Mouse (Mus musculus): ENCODE measurements around the gene Myh9.
"Not testable (repeated sequence)": the region's sequence is repeated elsewhere in the genome, so short reads cannot be mapped to it uniquely, and the experiment has no call there.

Myh9 gene

DNA sequence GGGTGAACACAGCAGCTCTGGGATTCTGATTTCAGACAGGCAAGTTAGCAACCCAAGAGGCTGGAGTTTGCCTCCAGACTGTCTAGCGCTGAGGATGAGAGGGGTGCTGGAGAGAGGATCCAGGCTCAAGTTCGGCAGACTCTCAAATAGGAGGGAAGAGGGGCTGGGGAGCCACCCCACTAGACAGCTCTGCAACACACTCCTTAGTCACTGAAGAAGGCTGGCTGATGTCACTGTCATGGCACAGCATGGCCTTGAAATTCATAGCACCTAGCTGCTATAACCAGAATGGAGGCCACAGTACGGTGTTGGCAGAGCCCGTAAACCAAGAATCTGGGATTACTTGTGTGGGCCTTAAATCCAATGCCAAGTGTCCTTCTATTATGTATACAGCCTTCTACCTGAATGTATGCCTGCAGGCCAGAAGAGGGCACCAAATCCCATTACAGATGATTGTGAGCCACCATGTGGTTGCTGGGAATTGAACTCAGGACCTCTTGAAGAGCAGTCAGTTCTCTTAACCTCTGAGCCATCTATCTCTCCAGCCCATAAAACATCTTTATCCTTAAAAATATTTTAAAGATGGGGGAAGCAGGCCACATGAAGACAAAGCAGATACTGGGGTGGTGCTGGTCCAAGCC is 84.3 kb downstream of the Myh9 start:
- no peak for DNase-seq (ENCODE audit: low spot score in 2 of 2)

- DNase-seq (ENCODE audit: low spot score in 2 of 2): no peak
These were observed 85.1 kb downstream of the Myh9 start, which contains the start of gene Apol8 for GRCm38 (mm10) chr15:77756848-77757247. Apol8 (minus strand) TSS chr15:77757003.

- no peak for DNase-seq (ENCODE audit: low spot score in 2 of 2)
These were observed 85.9 kb downstream of the Myh9 start for GRCm38 (mm10) chr15:77756081-77756480.

GRCm38 (mm10) chr15:77755132-77755531 is 86.8 kb downstream of the Myh9 start:
- DNase-seq (ENCODE audit: low spot score in 2 of 2): no peak

DNA sequence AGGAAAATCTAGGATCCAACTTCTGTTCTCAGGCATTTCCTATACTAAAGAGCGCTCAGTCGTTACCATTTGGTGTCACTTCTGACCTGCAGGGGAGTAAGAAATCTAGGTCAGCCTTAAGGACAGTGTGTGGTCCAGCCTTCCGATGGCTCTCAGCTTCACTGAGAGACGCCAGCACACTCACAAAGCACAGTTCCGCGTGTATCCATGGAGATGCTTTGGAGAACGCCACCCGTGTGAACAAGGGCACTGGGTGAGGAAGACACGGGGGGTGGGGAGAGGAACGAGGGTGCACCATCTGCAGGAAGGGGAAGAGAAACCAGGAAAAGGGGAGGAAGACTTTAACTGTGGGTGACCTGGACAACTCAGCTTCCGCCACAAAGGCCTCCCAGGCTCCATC is 89.5 kb downstream of the Myh9 start:
- DNase-seq (ENCODE audit: low spot score in 2 of 2): no peak

- no peak for DNase-seq (ENCODE audit: low spot score in 2 of 2)
These were observed 91.5 kb downstream of the Myh9 start for GRCm38 (mm10) chr15:77750461-77750860.

- DNase-seq (ENCODE audit: low spot score in 2 of 2): no peak
These were observed 92.3 kb downstream of the Myh9 start for GRCm38 (mm10) chr15:77749717-77750116.

GRCm38 (mm10) chr15:77748414-77748813 is 93.6 kb downstream of the Myh9 start:
- no peak for DNase-seq (ENCODE audit: low spot score in 2 of 2)

DNA sequence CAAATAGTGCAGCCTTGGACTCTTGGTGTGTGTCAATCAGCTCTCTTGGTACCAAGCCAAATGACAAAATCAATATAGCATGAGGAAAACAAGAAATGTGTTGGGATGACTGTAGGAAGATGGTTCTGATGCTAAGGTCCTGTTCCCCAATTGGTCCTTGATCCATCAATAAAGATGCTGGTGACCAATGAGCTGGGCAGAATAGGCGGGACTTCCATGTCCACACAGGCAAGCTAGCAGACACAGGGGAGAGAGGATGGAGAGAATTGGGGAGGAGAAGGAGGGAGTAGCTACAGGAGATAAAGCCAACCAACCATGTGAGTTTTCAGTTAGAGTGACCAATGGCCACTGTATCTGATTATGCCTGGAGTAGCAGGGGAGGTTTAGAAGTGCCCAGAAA is 95.6 kb downstream of the Myh9 start:
- no peak for DNase-seq (ENCODE audit: low spot score in 2 of 2)

DNA sequence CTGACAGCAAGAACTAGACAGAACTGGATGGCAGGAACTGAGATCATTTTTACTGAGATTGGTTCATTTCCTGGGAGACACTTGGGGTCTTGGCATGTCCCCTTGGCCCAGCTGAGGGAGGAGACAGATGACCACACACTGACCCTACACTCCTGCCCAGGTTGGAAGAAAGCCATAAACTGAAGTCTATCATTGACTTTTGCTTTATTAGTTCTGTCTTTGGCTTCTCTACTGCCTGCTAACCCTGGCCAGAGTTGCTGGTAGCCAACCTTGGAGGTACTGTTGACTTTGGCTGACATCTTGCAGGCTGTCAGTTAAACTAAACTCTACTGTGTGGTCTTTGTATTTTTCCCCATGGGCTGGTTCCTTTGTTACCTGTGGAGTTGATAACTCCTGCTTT is 96.9 kb downstream of the Myh9 start:
- DNase-seq (ENCODE audit: low spot score in 2 of 2): no peak

GRCm38 (mm10) chr15:77744632-77745031 is 97.3 kb downstream of the Myh9 start:
- no peak for DNase-seq (ENCODE audit: low spot score in 2 of 2)

- not testable (repeated sequence) for DNase-seq (ENCODE audit: low spot score in 2 of 2)
These were observed 100.4 kb downstream of the Myh9 start for GRCm38 (mm10) chr15:77741556-77741955.

DNA sequence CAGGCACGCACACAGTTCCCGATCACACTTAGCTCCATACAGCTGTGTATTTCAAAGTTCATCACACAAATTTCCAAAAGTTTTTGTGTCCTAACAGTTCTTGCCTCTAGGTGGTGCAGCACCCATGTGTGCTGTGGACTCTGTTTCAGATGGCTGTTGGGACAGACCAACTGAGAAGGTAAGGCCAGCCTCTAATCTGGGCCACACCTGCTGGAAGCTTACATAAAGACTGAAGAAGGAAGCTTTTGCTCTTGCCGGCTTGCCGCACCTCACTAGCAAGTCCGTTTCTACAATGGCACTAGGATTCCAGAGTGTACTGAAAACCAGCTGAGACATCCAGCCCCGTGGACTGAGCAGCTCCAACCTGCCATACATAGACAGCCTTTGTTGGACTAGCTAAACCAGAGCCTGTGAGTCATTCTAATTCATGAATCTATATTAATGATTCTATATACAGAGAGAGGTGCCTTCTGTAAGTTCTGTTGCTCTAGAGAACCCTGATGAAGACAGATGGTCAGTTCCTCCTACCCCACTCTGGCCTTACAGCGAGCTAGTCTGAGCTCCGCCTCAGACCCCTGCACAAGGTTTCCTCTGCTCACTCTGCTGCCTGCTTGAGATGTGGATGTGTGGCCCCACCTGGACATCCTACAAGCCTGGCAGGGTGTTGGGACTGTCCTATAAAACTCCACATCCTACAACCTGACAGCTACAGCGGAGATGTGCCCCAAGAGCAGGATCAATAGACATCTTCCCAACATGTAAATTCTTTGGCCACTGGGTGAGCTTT is 101.3 kb downstream of the Myh9 start:
- DNase-seq (ENCODE audit: low spot score in 2 of 2): no peak

DNA sequence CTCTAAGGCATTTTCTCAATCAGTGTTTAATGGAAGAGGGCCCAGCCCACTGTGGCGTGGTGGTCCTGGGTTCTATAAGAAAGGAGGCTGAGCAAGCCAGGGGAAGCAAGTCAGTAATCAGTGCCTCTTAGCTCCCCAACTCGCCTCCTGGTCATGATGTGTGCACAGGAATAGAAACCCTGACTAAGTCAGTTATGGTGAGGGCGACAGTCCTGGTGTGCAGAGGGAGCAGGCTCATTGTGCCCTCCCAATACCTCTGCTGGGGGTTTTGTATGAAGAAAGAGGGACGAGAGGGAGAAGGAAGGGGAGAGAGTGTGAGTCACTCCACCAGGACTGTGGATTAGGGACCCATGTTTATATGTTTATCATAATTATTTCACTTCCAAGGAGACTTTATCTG is 108.1 kb downstream of the Myh9 start:
- not testable (repeated sequence) for DNase-seq (ENCODE audit: low spot score in 2 of 2)

GRCm38 (mm10) chr15:77733380-77733779 is 108.6 kb downstream of the Myh9 start:
- not testable (repeated sequence) for DNase-seq (ENCODE audit: low spot score in 2 of 2)

DNA sequence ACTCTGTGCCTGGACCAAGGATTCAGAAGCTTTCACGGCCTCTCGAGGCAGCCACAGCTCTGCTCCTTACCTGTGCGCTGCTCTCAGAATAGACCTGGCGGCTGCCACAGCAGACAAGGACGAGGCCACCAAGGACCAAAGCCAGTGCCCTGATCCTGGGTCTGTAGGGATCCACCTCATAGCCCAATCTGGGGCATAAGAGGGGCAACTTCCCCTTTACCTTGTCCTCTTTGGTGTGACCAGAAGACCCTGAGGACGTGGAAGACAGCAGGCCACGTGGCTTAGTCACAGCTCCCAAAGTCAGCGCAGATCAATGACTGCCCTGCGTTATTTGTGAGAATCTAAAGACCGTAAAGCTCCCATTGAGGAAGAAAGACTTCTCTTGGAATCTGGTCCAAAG is 109.1 kb downstream of the Myh9 start:
- not testable (repeated sequence) for DNase-seq (ENCODE audit: low spot score in 2 of 2)

GRCm38 (mm10) chr15:77731605-77732004 is 110.4 kb downstream of the Myh9 start:
- DNase-seq (ENCODE audit: low spot score in 2 of 2): no peak

DNA sequence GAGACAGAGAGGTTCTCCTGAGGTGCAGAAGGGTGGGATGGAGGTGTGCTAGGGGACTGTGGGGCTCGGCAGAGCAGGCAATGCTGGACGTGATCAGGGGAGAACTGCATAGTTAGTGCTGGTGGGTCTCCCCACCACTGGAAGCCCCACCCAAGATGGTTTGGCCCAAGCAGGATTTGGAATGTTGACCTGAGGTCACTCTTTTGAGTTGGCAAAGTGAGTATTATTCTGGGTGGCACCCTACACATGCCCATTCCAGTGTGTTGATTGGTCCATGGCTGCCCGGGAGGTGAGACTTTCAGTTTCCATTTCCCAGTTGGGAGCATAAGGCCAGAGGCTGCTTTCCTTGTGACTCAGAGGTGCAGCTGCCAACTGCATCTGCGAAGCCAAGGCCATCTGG is 113.2 kb downstream of the Myh9 start, which contains the start of gene Apol9b:
Apol9b (plus strand) TSS at position 301 of the 400 bp plus-strand sequence.
- DNase-seq (ENCODE audit: low spot score in 2 of 2): not testable (repeated sequence)

DNA sequence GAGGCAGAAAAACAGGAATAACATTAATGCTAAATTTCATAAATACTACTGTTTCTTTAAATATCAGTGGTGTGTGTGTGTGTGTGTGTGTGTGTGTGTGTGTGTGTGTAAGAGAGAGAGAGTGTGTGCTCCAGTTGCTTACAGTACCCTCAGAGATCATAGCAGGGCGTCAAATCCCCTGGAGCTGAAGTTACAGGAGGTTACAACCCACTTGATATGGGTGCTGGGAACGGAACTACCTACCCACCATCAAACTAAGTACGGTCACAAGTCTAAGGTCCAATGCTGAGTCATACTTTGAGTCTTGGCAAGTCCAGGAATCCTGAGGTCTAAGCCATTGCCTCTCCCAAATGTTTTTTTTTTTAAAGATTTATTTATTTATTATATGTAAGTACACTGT is 114.2 kb downstream of the Myh9 start:
- DNase-seq (ENCODE audit: low spot score in 2 of 2): not testable (repeated sequence)

DNA sequence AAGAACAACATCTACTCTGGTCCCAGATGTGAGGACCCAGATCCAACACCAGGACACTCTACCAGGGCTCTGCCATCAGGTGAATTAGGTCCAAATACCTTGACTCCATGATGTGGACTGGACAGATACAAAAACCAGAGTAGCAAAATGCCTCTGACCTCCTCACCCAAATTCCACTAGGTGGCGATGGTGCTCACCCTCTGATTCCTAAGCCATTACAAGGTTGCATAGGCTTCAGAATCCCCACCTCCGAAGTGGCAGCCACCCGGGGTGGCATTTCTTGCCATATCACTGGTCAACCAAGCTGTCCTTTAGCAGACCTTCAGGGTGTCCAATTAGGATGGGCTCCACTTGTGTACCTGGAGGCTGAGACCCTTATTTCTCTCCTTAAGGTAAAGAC is 114.8 kb downstream of the Myh9 start:
- not testable (repeated sequence) for DNase-seq (ENCODE audit: low spot score in 2 of 2)

- not testable (repeated sequence) for DNase-seq (ENCODE audit: low spot score in 2 of 2)
These were observed 116.5 kb downstream of the Myh9 start for GRCm38 (mm10) chr15:77725393-77726020.

DNA sequence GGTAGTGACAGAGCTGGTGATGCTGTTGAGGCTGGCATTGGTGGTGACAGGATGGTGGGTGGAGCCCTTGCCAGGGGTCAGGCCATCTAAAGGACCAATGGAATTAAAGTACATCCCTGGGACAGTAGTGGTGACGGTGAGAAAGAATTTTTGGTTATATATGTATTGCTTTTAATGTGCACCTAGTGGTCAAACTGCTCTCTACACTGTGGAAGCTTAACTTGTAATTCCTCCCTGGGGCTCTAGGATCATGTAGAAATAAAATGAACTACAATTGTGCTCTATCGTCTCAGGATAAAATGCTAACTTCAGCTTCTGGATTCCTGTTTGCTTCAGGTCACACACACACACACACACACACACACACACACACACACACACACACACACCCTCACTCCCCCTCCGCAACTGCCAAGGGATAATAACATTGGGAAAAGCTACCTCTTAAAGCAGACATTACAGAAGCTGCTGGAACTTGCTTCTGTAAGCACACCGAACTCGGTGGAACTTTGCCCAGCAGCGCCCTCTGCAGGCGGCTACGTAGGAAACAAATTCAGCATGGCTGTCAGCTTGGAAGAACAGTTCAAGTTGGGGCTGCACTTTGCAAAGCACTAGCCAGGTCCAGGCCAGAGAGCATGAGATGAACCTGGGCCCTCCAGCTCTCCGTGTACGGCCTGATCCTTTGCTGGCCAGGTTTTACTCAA is 117.6 kb downstream of the Myh9 start:
- DNase-seq (ENCODE audit: low spot score in 2 of 2): not testable (repeated sequence)

Measured in urinary bladder, postnatal 4 days (tissue).